Mouse (Mus musculus) heart, postnatal 0 days (tissue): ENCODE measurements around the gene Myg1. TPM values are rescaled to one million over a fixed set of nuclear protein-coding genes. Genes with fewer than 3 reads are reported as not detected.
"Not testable (repeated sequence)": the region's sequence is repeated elsewhere in the genome, so short reads cannot be mapped to it uniquely, and the experiment has no call there.

ENCODE experiments used
- ATAC-seq: fragments of 200-750 bp; cut with Nextera tagmentation; 2 replicates; pipeline ENCODE4 v1.8.0; 2017; ENCODE audit warnings: low read depth, moderate number of reproducible peaks, moderate library complexity; ENCODE audit not compliant: insufficient read depth
- DNase-seq: peaks from one replicate; pipeline ENCODE4 v3.0.0-alpha.2; 2016; ENCODE audit warnings: low spot score
- H3K27ac ChIP-seq: fragments of 300-500 bp; sonication (generic); 2 replicates; pipeline ENCODE4 v1.5.1; 2014; ENCODE audit warnings: low read depth, mild to moderate bottlenecking
- H3K27me3 ChIP-seq: fragments of 300-500 bp; sonication (generic); 2 replicates; pipeline ENCODE4 v1.6.1; 2014; ENCODE audit warnings: low read length, mixed read lengths; ENCODE audit not compliant: control insufficient read depth, insufficient read depth
- H3K36me3 ChIP-seq: fragments of 300-500 bp; sonication (generic); replicated peaks from 2 replicates; pipeline ENCODE4 v1.6.1; 2014; ENCODE audit warnings: low read length, mixed read lengths; ENCODE audit not compliant: control insufficient read depth, insufficient read depth
- H3K4me1 ChIP-seq: fragments of 300-500 bp; sonication (generic); 2 replicates; pipeline ENCODE4 v1.6.1; 2014; ENCODE audit warnings: antibody characterized with exemption; ENCODE audit not compliant: control insufficient read depth, insufficient read depth
- H3K4me2 ChIP-seq: fragments of 300-500 bp; sonication (generic); 2 replicates; pipeline ENCODE4 v1.6.1; 2014; ENCODE audit warnings: low read depth, mild to moderate bottlenecking, low read length, moderate library complexity
- H3K4me3 ChIP-seq: fragments of 300-500 bp; sonication (generic); 2 replicates; pipeline ENCODE4 v1.5.1; 2014; ENCODE audit warnings: low read depth, low read length
- H3K9ac ChIP-seq: fragments of 300-500 bp; sonication (generic); replicated peaks from 2 replicates; pipeline ENCODE4 v1.6.1; 2014; ENCODE audit warnings: low read depth, low read length, mixed read lengths
- H3K9me3 ChIP-seq: fragments of 300-500 bp; sonication (generic); replicated peaks from 2 replicates; pipeline ENCODE4 v1.6.1; 2016; ENCODE audit warnings: low read length; ENCODE audit not compliant: control insufficient read depth
- CTCF ChIP-seq: IDR thresholded peaks from 2 replicates; pipeline ENCODE4 v1.5.1; 2016; ENCODE audit warnings: antibody characterized with exemption, control low read depth, low read depth
- EP300 ChIP-seq: IDR thresholded peaks from 2 replicates; pipeline ENCODE4 v1.6.1; 2016; ENCODE audit warnings: antibody characterized with exemption, low read depth
- WGBS: fragments of 180-500 bp; shearing (Covaris S2); extraction: QIAGEN DNeasy Blood & Tissue Kit; methylation state at CpG from one replicate; pipeline ENCODE4 v1.1.7; 2014; 5-methylcytosine and 5-hydroxymethylcytosine counted together
- polyA plus RNA-seq: library from polyadenylated mRNA; unstranded; fragments of >200 nt; fragmentation: Nextera tagmentation; extraction: Ambion mirVana; gene quantifications from 2 replicates; pipeline ENCODE4 v1.2.1, GENCODE M21; 2015
- total RNA-seq: library from RNA; depleted of rRNA; stranded (reverse); fragments of >200 nt; gene quantifications from 2 replicates; pipeline ENCODE4 v1.2.3, GENCODE M21; 2014; ENCODE audit warnings: low replicate concordance

The Myg1 gene
- total and polyA plus RNA-seq, 2 experiments from 2014 or later: 39.0 to 60.5 TPM

GRCm38 (mm10) chr15:102335254-102335653 is 3.7 kb downstream of the Myg1 start:
- Histone ChIP-seq H3K4me1 (peaks cover 12% of the 10 kb centered on the region), H3K36me3 (peaks cover 54% of the 10 kb centered on the region), H3K9me3 (no peaks in the 10 kb centered on the region), H3K4me2 (no peak overlapping the region), H3K9ac (no peak overlapping the region), H3K27me3 (no peaks in the 10 kb centered on the region), H3K27ac (no peak overlapping the region), H3K4me3 (no peak overlapping the region)
- WGBS: 78% methylated on average over 8 of the region's 8 CpGs
- no peak for DNase-seq
- TF ChIP-seq CTCF (no peak), EP300 (no peak)
- no peak for ATAC-seq

GRCm38 (mm10) chr15:102335925-102336324 is 4.4 kb downstream of the Myg1 start:
- not testable (repeated sequence) for H3K9me3 ChIP-seq, DNase-seq, H3K9ac ChIP-seq, H3K4me3 ChIP-seq, ATAC-seq, H3K4me2 ChIP-seq, H3K27ac ChIP-seq, H3K27me3 ChIP-seq
- peaks cover 12% of the 10 kb centered on the region for H3K4me1 ChIP-seq
- peaks cover 48% of the 10 kb centered on the region for H3K36me3 ChIP-seq
- WGBS: 86% methylated on average over 5 of the region's 5 CpGs

GRCm38 (mm10) chr15:102336946-102337345 is 5.4 kb downstream of the Myg1 start:
- Histone ChIP-seq H3K9ac (no peak overlapping the region), H3K27me3 (no peaks in the 10 kb centered on the region), H3K27ac (no peak overlapping the region), H3K36me3 (peaks cover 48% of the 10 kb centered on the region), H3K4me3 (no peak overlapping the region), H3K4me1 (peaks cover 8% of the 10 kb centered on the region), H3K9me3 (no peaks in the 10 kb centered on the region), H3K4me2 (no peak overlapping the region)
- TF ChIP-seq EP300 (no peak), CTCF (no peak)
- 82% methylated on average over 4 of the region's 4 CpGs for WGBS
- DNase-seq: no peak
- no peak for ATAC-seq

- no peak overlapping the region for H3K9ac ChIP-seq
- WGBS: 69% methylated on average over 5 of the region's 5 CpGs
- no peak for TF ChIP-seq EP300
- TF ChIP-seq CTCF: no peak
- H3K9me3 ChIP-seq: no peaks in the 10 kb centered on the region
- H3K27me3 ChIP-seq: no peaks in the 10 kb centered on the region
- no peak overlapping the region for H3K4me3 ChIP-seq
- ATAC-seq: no peak
- H3K36me3 ChIP-seq: peaks cover 49% of the 10 kb centered on the region
- DNase-seq: no peak
- no peak overlapping the region for H3K27ac ChIP-seq
- H3K4me1 ChIP-seq: no peaks in the 10 kb centered on the region
- no peak overlapping the region for H3K4me2 ChIP-seq
These were observed 8.1 kb downstream of the Myg1 start for GRCm38 (mm10) chr15:102339612-102340011.

- Histone ChIP-seq H3K4me3 (no peak overlapping the region), H3K36me3 (peaks cover 48% of the 10 kb centered on the region), H3K27me3 (no peaks in the 10 kb centered on the region), H3K9ac (no peak overlapping the region), H3K4me1 (no peaks in the 10 kb centered on the region), H3K9me3 (no peaks in the 10 kb centered on the region), H3K27ac (no peak overlapping the region), H3K4me2 (no peak overlapping the region)
- TF ChIP-seq EP300 (no peak), CTCF (peak; percentile 62)
- DNase-seq (peak; percentile 43), ATAC-seq (no peak)
- 3% methylated on average over 1 of the region's 1 CpGs for WGBS
These were observed 10.1 kb downstream of the Myg1 start for GRCm38 (mm10) chr15:102341580-102341979.

GRCm38 (mm10) chr15:102344490-102344889 is 13.0 kb downstream of the Myg1 start:
- H3K4me3 ChIP-seq: no peak overlapping the region
- no peaks in the 10 kb centered on the region for H3K4me1 ChIP-seq
- ATAC-seq (no peak), DNase-seq (no peak)
- H3K9me3 ChIP-seq: no peaks in the 10 kb centered on the region
- no peak for TF ChIP-seq EP300
- TF ChIP-seq CTCF: no peak
- H3K4me2 ChIP-seq: no peak overlapping the region
- H3K36me3 ChIP-seq: peaks cover 23% of the 10 kb centered on the region
- H3K27ac ChIP-seq: no peak overlapping the region
- H3K27me3 ChIP-seq: no peaks in the 10 kb centered on the region
- 93% methylated on average over 3 of the region's 3 CpGs for WGBS
- no peak overlapping the region for H3K9ac ChIP-seq
